In the genomic region with DNA sequence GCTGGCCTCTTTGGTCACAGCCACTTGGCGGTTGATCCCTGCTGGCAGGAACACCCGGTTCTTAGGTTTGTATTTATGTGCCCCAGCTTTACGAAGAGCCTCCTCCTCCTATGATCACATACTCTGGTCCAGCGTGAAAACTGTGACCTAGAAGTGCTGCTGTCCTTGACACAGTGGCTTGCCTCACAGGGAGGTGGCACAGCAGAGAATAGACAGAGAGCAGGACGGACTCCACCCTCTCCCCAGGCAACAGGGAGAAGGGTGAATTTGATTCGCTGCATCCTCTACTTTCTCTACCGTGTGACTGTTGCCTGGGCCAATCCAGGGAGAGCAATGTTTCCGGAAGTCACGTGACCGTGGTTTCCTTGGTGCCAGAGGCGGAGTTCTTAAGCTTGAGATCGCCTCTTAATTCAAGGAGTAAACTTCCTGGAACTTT, we compare ENCODE assay signal across 8 mouse cellular contexts. TPM values are rescaled to one million over a fixed set of nuclear protein-coding genes. Genes with fewer than 3 reads are reported as not detected.
DNase-seq lines count a peak whose midpoint lies in the region; ATAC-seq lines count a peak whose summit lies in the region.
"Had no signal": no experiment of that assay in that cellular context is flagged by ENCODE, and none has a peak within 500 bp of the region (broad histone marks: within the 10 kb centered on the region; RNA-seq: fewer than 3 reads in every experiment).

No protein-coding gene starts in this region.

- ATAC-seq in CD4-positive, CD25-positive, alpha-beta regulatory T cell, adult 4 months: peak; percentile 74
- peak; percentile 50; the same call in 1 of the 2 replicates for ATAC-seq in embryonic facial prominence, embryonic 13.5 days (ENCODE audit: insufficient number of reproducible peaks, insufficient read depth, low FRiP score, low TSS enrichment, low read depth)

- peak overlapping the region; percentile 5; the same call in 1 of the 2 replicates for H3K4me3 ChIP-seq in embryonic facial prominence, embryonic 13.5 days
- H3K4me3 ChIP-seq in megakaryocyte, embryonic 14.5 days (replicated peaks): peak overlapping the region; percentile 65

- H3K9ac ChIP-seq in embryonic facial prominence, embryonic 13.5 days: 0 out of 2 replicates have a peak overlapping the region, but pooled peaks have one; percentile 2

- WGBS in embryonic facial prominence, embryonic 13.5 days: 28% methylated on average over 12 of the region's 12 CpGs

- H3K4me2 ChIP-seq in embryonic facial prominence, embryonic 13.5 days: peak overlapping the region; percentile 37

- peaks cover under 1% of the 10 kb centered on the region for H3K27me3 ChIP-seq in embryonic facial prominence, embryonic 13.5 days
- H3K27me3 ChIP-seq in megakaryocyte, embryonic 14.5 days (replicated peaks): peaks cover 13% of the 10 kb centered on the region
- H3K27me3 ChIP-seq in splenic B cell, adult 2 months (ENCODE audit: control insufficient read depth, insufficient read depth, low read length, poor library complexity, severe bottlenecking): no peaks in the 10 kb centered on the region

- H3K4me1 ChIP-seq in embryonic facial prominence, embryonic 13.5 days: peaks cover 12% of the 10 kb centered on the region
- H3K4me1 ChIP-seq in megakaryocyte, embryonic 14.5 days: peaks cover 75% of the 10 kb centered on the region

- peak overlapping the region; percentile 7; the same call in 1 of the 2 replicates for H3K27ac ChIP-seq in embryonic facial prominence, embryonic 13.5 days

- intact Hi-C loops in heart, postnatal 14 days (cut with DNase I): no loop called here

- H3K9me3 ChIP-seq in embryonic facial prominence, embryonic 13.5 days: no peaks in the 10 kb centered on the region
- no peaks in the 10 kb centered on the region for H3K9me3 ChIP-seq in megakaryocyte, embryonic 14.5 days

- DNase-seq in NIH3T3 (ENCODE audit: low read depth): peak; percentile 35
- peak; percentile 22 to 63 for DNase-seq in heart, postnatal 14 days
- DNase-seq in layer of hippocampus, postnatal 10 days (ENCODE audit: low spot score in 2 of 2): peak; percentile 31 to 35
- peak; percentile 56 for DNase-seq in splenic B cell, adult 2 months (ENCODE audit: low read depth, low spot score)

- H3K36me3 ChIP-seq in embryonic facial prominence, embryonic 13.5 days: no peaks in the 10 kb centered on the region
- peaks cover 24% of the 10 kb centered on the region for H3K36me3 ChIP-seq in megakaryocyte, embryonic 14.5 days (replicated peaks; ENCODE audit: low read length)
- no peaks in the 10 kb centered on the region for H3K36me3 ChIP-seq in splenic B cell, adult 2 months (ENCODE audit: control insufficient read depth, insufficient read depth, low read length, poor library complexity, severe bottlenecking)

RNA-seq across cellular contexts. Expression of a gene that starts 7.0 kb away (rescaled TPM):
- 1 to 10 TPM in 1 of 2 experiments, under 1 TPM in 1; 0.48 to 1.5 TPM for polyA plus RNA-seq in CD4-positive, CD25-positive, alpha-beta regulatory T cell, adult 4 months (2017; shearing (Covaris generic))
- polyA plus RNA-seq in embryonic facial prominence, embryonic 13.5 days (2015; fragmentation: Nextera tagmentation; extraction: Ambion mirVana): 2.4 and 3.4 TPM in 2 replicates
- total RNA-seq in heart, postnatal 14 days (2021): 1 to 10 TPM in 1 of 2 experiments, under 1 TPM in 1; 0.88 to 1.8 TPM
- not detected for total RNA-seq in layer of hippocampus, postnatal 10 days (2021)
- not detected in 2 replicates for polyA plus RNA-seq in megakaryocyte, embryonic 14.5 days (2012; ENCODE audit: insufficient read depth, low replicate concordance)
- total RNA-seq: layer of hippocampus, postnatal 36 days had no signal

RNA-seq across cellular contexts. Expression of a gene that starts 8.8 kb away (rescaled TPM):
- polyA plus RNA-seq in CD4-positive, CD25-positive, alpha-beta regulatory T cell, adult 4 months (2017; shearing (Covaris generic)): 10 to 100 TPM; 28.5 to 48.5 TPM
- polyA plus RNA-seq in embryonic facial prominence, embryonic 13.5 days (2015; fragmentation: Nextera tagmentation; extraction: Ambion mirVana): 19.9 and 27.9 TPM in 2 replicates
- total RNA-seq in heart, postnatal 14 days (2021): 10 to 100 TPM; 14.1 to 15.0 TPM
- 10 to 100 TPM; 28.0 to 28.8 TPM for total RNA-seq in layer of hippocampus, postnatal 10 days (2021)
- 2.0 and 16.6 TPM in 2 replicates for polyA plus RNA-seq in megakaryocyte, embryonic 14.5 days (2012; ENCODE audit: insufficient read depth, low replicate concordance)

RNA-seq across cellular contexts. Expression of a gene that starts 18.6 kb away (rescaled TPM):
- 100 to 1,000 TPM in 1 of 2 experiments, 10 to 100 TPM in 1; 82.3 to 119 TPM for polyA plus RNA-seq in CD4-positive, CD25-positive, alpha-beta regulatory T cell, adult 4 months (2017; shearing (Covaris generic))
- 89.4 and 94.8 TPM in 2 replicates for polyA plus RNA-seq in embryonic facial prominence, embryonic 13.5 days (2015; fragmentation: Nextera tagmentation; extraction: Ambion mirVana)
- 10 to 100 TPM; 22.3 to 23.3 TPM for total RNA-seq in heart, postnatal 14 days (2021)
- total RNA-seq in layer of hippocampus, postnatal 10 days (2021): 10 to 100 TPM; 53.4 to 59.6 TPM
- 15.3 and 41.6 TPM in 2 replicates for polyA plus RNA-seq in megakaryocyte, embryonic 14.5 days (2012; ENCODE audit: insufficient read depth, low replicate concordance)

RNA-seq across cellular contexts. Expression of a gene that starts 47.8 kb away (rescaled TPM):
- 10 to 100 TPM; 19.5 to 22.9 TPM for polyA plus RNA-seq in CD4-positive, CD25-positive, alpha-beta regulatory T cell, adult 4 months (2017; shearing (Covaris generic))
- 15.9 and 18.0 TPM in 2 replicates for polyA plus RNA-seq in embryonic facial prominence, embryonic 13.5 days (2015; fragmentation: Nextera tagmentation; extraction: Ambion mirVana)
- 10 to 100 TPM; 11.4 to 12.0 TPM for total RNA-seq in heart, postnatal 14 days (2021)
- total RNA-seq in layer of hippocampus, postnatal 10 days (2021): 10 to 100 TPM; 11.5 to 12.0 TPM
- polyA plus RNA-seq in megakaryocyte, embryonic 14.5 days (2012; ENCODE audit: insufficient read depth, low replicate concordance): 34.2 and 36.6 TPM in 2 replicates

Comparison
In these comparisons a context has a peak if more than half of its experiments do, and no peak if none do; other contexts are left out.
1. Peak in every context shown above with its lines: DNase-seq, ATAC-seq, H3K4me3 ChIP-seq and H3K27ac ChIP-seq.